Mouse (Mus musculus): ENCODE results near the gene Adam23. TPM values are rescaled to one million over a fixed set of nuclear protein-coding genes. Genes with fewer than 3 reads are reported as not detected.

Adam23 gene
- polyA plus RNA-seq (2012; rRNA removed) = 60.3 and 73.1 TPM in 2 replicates

DNA sequence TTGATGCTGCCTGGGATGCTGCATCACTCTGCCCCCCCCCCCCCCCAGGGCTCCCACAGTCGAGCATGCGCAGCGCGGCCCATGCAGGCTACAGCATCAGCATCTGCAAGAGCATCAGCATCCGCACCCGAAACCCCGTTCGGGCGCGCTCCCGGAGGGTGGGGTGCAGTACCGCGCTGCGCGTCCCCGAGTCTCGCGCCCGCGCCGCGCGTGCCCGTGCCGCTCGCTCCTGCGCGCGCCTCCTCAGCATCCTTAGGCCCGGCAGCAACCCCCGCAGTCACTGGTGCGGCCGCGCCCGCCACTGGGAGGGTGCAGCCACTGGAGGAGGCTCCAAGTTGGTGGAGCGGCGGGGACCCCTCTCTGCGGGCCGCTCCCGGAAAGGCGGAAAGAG lies at the start of gene Adam23:
Gene Adam23 (plus strand): TSS at position 236 of the 391 bp plus-strand sequence.
- DNase-seq (ENCODE audit: extremely low spot score in 1 of 2, low spot score in 1 of 2) = peak; percentile 66 to 88

DNA sequence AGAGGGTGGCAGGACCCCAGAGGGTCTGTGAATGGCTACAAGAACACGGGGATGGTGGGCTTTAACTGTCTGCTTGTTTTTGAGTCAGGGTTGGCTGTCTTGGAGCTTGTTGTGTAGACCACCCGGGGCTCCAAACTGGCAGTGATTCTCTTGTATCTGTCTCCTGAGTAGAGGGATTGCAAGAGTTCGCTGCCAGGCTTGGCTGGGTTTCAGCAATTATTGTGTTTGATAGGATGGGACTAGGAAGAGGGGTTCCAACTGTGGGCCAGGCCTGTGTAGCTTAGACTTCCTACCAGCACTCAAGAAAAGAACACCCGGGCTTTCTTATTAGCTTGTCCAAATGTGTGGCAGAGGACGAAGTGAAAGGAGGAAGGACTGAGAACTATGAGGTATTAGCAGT lies 44.6 kb upstream of the Adam23 start:
- DNase-seq (ENCODE audit: extremely low spot score in 1 of 2, low spot score in 1 of 2) = no peak

DNA sequence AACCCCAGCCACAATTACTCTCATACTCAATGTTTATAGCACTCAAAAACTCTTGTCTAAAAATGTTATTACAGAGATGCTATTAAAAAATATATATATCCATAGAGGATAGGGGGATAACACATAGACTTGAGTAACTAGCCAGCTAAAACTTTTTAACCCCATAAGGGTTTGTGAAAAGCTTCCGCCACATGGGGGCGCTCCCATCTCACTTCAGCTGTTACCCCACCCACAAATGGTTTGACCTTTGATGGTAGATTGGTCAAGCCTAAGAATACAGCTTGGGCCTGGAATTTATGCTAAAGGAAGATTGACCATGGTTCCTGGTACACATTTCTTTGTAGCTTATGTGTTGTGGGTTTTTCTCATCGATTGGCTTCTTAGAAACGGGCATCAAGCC lies 42.1 kb upstream of the Adam23 start:
- peak in 1 of 2 experiments; percentile 61 for DNase-seq (ENCODE audit: extremely low spot score in 1 of 2, low spot score in 1 of 2)

DNA sequence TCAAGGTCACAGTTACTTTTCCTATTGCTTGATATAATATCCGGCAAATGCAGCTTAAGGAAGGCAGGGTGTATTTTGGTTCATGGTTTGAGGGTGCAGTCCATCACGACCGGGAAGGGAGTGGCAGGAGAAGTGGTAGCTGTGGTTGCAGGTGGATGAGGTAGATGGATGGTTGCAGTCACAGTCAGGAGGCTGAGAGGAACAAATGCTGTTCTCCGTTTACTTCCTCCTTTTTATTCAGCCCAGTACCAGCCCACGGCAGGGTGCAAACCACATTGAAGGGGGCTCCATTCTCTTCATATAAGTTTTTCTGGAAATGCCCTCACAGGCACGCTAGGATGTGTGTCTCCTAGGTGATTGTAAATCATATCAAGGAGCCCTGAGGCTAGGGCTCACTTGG lies 37.3 kb upstream of the Adam23 start:
- no peak for DNase-seq (ENCODE audit: extremely low spot score in 1 of 2, low spot score in 1 of 2)

DNA sequence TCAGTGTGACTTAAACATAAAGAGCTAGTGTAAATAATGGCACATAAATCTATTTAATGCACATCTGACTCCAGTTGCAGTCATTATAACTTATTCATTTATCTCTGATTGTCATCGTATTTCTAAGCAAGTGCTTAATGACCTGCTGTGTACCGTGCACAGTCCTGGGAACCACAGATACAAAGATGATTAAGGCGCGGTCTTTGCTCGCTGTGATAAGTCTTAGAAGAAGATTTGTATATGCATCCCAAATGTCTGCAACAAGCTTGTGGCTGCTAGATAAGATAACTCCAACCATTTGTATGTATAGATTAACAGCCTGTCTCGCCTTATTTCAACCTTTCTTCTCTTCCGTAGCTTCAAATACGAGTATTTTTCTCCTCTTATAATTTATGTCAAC lies 27.2 kb upstream of the Adam23 start:
- DNase-seq (ENCODE audit: extremely low spot score in 1 of 2, low spot score in 1 of 2) = no peak

DNA sequence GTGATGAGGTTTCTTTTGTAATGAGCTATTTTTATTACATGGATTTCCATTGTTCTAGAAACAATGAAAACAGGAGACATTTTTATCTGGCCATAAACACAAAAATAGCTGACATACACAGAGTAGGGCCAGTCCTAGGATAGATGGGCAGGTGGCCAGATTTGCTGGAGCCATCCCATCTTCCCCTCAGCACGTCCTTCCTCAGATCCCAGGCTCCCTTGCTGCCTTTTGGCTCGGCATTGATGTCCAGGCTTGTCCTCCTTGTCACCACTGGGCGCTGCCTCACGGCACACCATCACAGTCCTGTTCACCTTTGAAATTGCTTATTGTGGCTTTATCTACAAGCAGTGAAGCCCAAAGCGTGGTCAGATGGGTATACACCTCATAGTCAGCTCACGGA lies 15.0 kb upstream of the Adam23 start:
- DNase-seq (ENCODE audit: extremely low spot score in 1 of 2, low spot score in 1 of 2) = no peak

DNA sequence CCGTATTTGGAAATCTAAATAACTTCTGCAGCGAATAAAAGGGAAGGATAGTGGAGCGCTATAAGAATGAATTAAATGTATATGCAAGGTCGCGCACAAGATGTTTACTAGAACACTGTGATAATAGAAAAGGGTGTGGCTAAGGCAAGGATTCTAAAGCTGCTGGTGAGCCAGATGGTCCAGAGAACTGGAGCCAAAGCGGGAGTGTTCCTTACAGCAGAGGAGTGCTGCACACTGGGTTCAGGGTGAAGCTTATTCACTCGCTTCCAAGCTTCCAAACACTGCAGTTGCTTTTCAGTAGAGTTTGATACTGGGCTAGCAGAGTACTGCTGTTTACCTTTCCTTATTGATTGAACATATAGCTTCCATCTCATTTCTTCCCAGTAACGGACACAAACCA lies 14.5 kb upstream of the Adam23 start:
- no peak for DNase-seq (ENCODE audit: extremely low spot score in 1 of 2, low spot score in 1 of 2)

DNA sequence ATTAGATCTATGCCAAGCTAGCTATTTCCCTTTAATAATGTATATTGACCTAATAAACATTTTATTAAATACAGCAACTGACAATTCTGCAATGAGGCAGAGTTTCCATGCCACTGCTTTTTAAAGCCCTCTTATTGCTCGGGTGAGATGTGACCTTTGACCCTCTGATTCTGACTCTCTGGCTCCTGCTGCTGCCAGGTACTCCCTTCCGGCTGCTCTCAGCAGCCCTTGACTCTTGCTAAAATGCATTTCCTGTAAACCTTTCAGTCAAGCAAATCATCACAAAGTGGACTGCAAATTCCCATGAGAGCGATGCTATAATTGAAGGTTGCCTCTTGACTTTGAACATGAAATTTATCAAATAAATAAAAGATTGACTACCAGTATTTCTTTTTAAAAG lies 13.8 kb upstream of the Adam23 start:
- DNase-seq (ENCODE audit: extremely low spot score in 1 of 2, low spot score in 1 of 2) = no peak

DNA sequence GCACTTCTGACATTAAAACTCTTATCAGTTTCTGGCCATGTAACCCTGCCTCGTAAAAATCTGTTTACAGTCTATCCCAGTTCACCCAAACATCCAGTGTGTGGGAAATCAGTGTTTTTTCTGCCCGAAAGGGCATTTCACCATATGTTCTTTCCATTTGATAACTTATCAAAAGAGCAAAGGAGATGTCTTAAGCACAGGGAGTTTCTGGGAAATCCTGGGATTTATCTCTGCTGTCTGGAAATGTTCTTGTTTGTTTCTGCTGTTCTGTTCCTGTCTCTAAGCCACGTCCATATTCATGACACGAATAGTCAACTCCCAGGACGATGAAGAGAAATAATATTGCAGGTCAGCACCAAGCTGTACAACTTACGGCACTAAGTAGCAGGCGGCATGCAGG lies 11.6 kb upstream of the Adam23 start:
- no peak for DNase-seq (ENCODE audit: extremely low spot score in 1 of 2, low spot score in 1 of 2)

DNA sequence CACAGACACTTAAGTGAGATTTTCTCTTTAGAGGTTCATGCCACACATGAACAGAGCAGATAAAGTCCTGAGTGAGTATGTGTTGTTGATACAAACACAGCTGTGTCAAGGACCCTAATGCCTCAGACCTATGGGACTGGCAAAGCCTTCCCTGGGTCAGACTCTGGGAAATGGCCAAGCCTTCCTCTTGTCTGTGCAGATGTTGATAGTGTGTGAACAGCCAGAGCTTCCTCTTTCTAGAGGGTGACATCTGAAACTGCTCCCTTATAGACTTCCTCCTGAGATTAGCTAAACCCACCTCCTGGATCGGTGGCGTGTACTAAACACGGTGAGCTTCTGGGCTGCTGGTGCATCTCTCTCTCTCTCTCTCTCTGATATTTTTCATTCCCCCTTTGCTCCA lies 8.2 kb upstream of the Adam23 start:
- DNase-seq (ENCODE audit: extremely low spot score in 1 of 2, low spot score in 1 of 2) = no peak

DNA sequence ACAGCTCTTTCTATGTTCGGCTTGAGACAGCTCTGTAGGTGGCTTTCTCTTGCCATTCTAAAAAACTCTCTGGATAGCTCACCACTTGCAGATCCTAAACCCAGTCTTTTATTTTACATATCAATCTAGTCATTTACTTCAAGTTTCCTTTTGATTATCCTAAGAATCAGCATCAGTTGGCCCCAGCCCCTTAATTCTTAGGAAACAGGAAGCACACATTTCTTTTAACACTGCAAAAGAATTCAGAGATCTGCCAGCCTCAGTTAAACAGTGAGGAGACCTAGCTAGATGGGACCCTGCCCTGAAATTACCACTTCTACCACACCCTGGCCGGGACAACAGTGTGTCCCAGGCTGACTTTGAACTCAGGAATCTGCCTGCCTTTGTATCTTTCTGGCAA lies 3.5 kb upstream of the Adam23 start:
- no peak for DNase-seq (ENCODE audit: extremely low spot score in 1 of 2, low spot score in 1 of 2)

DNA sequence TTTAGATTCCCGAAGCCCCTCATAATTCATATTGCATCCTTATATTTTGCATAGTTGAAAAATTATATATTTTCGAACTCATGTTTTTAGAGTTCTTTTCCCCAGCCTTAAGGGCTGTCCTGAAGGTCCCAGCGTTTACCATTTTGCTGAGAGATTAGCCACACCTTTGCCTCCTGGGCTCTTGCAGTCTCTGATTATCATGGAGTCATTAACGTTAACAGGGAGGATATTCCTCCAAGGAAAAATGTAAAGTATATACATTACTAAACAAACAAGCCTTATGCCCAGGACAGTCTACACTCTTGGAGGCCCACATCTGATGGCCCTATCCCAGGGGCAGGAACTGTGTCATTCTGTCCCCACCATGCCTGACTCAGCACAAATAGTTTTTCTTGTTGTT lies 3.1 kb upstream of the Adam23 start:
- DNase-seq (ENCODE audit: extremely low spot score in 1 of 2, low spot score in 1 of 2) = no peak

DNA sequence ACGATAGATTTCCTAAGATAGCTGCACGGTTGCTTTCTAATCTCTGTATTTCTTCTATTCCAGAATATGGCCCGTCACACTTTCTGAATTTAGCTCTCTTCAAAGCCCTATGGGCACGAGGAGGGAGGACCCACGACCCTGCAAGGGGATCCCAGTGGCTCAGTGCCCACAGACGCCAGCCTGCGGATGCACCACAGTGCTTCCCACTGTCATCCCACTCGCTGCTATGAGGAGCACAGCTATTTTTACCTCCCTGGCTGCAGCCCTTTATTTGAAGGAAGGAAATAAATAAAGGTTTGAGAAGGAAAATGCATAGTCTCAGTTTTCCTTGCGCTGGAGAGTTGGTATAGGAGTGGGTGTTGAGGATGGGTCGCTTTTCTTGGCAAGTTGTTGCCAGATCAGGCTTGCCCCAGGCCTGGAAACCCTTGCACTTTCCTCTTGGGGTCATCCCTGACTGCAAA lies 512 bp upstream of the Adam23 start:
- peak in 1 of 2 experiments; percentile 75 for DNase-seq (ENCODE audit: extremely low spot score in 1 of 2, low spot score in 1 of 2)

DNA sequence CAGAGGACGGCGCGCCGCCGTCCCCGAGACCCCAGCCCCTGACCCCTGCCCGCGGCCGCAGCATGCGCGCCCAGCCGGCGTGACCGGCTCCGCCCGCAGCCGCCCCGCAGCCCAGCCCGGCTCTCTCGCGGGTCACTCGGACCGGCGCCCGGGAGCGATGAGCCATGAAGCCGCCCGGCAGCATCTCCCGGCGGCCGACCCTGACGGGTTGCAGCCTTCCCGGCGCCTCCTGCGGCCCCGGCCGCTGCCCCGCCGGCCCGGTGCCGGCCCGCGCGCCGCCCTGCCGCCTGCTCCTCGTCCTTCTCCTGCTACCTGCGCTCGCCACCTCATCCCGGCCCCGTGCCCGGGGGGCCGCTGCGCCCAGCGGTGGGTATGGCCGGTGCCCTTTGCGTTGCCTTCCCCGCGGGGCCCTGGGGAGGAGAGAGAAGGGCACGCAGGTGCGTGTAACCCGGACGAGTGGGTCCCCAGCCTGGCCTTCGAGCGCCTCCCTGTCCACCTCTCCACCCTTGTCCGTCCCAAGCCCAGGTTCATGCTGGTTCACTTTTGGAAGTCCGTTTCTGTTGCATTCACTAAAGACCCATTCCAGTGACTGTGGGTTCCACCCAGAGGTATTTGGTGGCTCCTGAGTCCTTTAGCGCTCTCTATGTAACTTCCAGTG lies 485 bp downstream of the Adam23 start:
- DNase-seq (ENCODE audit: extremely low spot score in 1 of 2, low spot score in 1 of 2) = peak in 1 of 2 experiments; percentile 44

DNA sequence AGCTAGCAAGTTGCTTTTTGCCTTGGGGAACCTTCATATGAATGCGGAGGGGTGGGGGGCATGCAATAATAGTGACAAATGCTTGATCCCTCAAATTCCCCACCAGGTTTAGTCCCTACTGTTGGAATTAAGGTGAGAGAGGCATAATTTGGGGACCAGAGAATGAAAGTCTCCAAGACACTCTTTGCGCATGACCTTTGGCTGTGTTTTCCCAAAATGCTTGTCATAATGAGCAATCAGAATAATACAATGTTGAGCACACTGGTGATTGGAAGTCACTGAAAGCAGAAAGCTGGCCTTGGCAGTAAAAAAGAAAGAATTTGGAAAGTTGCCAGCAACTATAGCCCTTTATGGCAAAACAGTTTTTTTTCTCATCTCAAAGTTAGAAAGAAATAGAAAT lies 1.0 kb downstream of the Adam23 start:
- no peak for DNase-seq (ENCODE audit: extremely low spot score in 1 of 2, low spot score in 1 of 2)

DNA sequence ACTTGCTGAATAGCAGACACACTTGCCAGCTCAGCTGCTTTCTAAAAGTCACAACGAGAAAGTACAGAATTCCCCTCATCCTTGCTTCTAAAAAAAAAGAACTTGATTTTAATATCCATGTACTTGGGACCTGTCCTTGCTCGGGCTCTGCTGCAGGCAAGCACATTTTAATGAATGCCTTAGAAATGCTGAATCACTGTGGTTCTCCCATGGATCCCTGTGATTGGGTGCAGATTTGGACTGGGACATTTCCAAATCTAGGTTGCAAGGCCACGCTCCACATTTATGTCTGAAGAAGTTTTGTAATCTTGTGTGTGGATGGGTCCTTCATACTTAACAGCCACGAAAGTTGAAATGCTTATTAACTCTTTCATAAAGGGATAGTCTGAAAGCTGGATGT lies 4.4 kb downstream of the Adam23 start:
- DNase-seq (ENCODE audit: extremely low spot score in 1 of 2, low spot score in 1 of 2) = no peak

DNA sequence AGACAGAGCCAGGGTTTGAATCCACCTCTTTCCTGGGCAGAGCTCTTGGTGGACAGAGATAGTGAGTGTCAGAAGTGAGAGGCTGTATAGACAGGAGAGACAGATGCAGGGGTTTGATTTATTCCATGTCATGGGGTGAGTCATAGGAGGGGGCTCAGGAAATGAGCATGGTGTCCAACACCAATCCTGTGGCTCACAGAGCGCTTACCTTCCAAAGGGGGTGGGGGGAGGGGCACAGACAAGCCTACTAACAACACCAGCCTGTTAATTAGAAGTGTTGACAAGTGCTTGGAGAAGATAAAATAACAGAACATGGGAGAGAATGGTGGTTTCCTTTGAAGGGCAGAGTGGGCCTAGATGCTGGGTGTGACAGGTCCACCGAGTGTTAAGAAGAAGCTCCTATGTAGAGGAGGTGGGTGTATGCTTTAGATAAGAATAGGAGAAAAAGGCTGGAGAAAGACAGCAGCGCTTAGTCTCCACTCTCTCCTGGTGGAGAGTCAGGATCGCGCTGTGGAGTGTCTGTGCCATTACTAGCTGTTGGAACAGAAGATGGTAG lies 7.7 kb downstream of the Adam23 start:
- DNase-seq (ENCODE audit: extremely low spot score in 1 of 2, low spot score in 1 of 2) = no peak

DNA sequence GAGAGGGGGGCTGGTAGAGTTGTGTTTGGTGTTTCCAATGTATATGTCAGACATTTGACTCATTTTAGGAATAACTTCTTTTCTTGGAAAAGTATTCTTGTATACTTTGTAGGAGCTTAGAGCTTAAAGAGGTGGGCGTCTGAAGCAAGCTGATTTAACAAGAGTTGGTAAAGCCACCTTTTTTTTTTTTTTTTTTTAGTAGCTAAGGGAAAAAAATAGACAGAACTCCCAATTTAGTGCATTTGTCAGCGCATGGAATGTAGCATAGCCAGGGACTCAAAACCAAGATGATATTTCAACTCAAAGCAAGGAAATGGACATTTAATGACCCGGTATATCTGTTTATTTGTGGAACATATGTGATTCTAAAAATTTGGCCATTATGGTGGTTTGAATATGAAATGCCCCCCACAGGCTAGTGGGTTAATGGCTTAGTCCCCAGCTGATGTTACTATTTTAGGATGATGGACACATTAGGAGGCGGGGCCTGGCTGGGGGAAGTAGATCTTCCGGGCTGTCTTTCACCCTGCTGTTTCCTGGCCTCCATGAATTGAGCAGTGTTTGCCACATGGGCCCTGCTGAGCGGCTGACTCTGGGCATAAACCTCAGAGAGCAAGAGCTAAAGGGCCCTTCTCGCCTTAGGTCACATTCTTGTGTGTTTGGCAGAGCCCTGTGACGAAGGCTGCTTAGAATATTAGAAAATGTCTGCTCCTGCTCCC lies 12.3 kb downstream of the Adam23 start:
- DNase-seq (ENCODE audit: extremely low spot score in 1 of 2, low spot score in 1 of 2) = peak in 1 of 2 experiments; percentile 16

DNA sequence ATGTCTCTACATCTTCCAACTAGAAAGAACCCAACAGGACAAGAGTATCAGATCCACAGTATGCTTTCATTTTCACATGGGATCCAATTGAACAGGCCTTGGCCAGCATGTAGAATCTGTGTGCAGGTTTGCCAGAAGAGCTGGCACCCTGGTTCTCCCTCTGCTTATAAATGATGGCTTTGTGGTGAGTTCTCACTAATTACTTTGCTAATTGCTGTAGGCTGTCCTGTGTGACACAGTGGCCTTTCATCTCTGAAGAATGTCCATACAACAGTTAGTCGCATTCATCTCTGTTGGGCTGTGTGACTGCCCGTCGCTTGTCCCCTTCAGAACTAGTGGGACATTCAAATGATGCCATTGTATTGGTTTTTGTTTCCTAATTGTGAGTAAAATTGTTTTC lies 13.5 kb downstream of the Adam23 start:
- peak in 1 of 2 experiments; percentile 35 for DNase-seq (ENCODE audit: extremely low spot score in 1 of 2, low spot score in 1 of 2)

DNA sequence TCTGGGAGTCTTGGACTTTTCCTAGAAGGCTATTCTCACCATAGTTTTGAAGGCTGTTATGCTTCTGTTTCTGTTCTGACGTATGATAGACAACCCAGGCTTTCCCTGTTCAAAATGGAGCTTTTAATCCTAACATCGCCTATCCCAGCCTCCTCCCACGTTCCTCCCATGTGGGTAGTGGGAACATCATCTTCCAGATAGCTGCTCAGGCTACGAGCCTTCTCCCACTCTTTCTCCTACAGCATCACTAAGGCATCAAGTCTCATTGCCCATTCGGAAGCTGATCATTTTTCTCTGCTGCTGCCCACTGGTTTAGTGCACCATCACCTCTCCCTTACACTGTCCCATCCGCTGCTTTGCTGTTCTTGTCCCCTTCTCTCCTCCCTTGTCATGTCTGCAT lies 14.2 kb downstream of the Adam23 start:
- peak in 1 of 2 experiments; percentile 53 for DNase-seq (ENCODE audit: extremely low spot score in 1 of 2, low spot score in 1 of 2)

DNA sequence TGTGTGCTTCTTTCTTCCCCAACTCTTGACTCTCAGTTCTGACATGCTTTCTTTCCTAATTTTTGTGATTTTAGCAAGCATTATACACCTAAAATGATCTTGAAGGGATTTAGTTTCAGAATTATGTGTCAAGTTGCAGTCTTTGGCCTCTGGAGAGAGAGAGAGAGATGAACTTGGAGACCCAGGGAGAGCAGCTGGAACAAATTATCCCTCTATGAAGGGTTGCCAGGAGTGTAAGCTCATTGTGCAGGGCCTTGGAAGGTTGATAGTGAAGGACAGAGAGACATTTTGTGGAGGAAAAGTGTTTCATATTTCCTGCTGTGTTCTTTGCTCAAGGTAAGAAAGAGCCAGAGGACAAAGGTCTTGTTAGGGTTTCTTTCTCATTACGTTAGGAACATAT lies 18.8 kb downstream of the Adam23 start:
- DNase-seq (ENCODE audit: extremely low spot score in 1 of 2, low spot score in 1 of 2) = no peak

DNA sequence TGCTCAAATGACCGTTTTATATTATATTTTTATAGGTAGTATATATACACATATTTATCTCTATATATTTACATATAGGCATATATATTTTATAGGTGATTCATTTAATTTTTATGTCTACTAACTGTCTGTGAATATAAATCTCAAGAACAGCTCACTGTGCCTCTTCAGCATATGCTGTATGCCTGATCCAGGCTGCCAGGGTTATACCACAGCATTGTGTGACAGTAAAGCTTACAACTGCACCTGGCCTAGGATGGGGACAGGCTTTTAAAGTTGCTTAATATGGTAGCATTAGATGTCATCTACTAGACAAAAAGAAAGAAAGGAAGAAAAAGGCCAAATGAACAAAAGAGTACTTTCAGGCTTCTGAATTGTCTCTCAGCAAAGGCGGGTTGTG lies 27.6 kb downstream of the Adam23 start:
- DNase-seq (ENCODE audit: extremely low spot score in 1 of 2, low spot score in 1 of 2) = no peak

All from frontal cortex, adult 2 months (tissue).